Mouse (Mus musculus) stomach, postnatal 0 days (tissue): ENCODE results near the gene Adamts17.

Experiments
- CTCF ChIP-seq: IDR thresholded peaks from 2 replicates; pipeline ENCODE4 v1.5.1; 2016; ENCODE audit warnings: antibody characterized with exemption, low read depth, mild to moderate bottlenecking, moderate library complexity
- EP300 ChIP-seq: optimal IDR thresholded peaks from 2 replicates; pipeline ENCODE3; 2016; ENCODE audit warnings: antibody characterized with exemption

DNA sequence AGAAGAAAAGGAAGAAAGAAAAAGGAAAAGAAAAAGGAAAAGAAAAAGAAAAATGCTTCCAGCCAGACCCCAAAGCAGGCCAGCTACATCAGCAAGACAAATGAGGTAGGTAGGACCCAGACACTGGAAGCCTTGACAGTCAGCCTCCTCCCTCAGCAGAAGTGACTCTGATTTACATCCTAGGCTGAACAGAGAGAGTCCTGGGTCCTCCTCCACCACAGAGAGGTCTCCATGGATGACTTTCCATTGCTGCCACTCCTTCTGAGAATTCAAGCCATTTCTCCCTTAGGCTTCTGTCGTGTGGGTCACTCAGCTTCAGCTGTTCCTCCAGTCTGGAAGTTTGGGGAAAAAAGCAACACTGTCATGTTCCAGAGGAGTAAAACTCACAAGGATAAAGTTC lies 28.2 kb upstream of the Adamts17 start:
- TF ChIP-seq CTCF = no peak
- no peak for TF ChIP-seq EP300
